Mouse (Mus musculus): ENCODE measurements around the gene Ccdc92b. TPM values are rescaled to one million over a fixed set of nuclear protein-coding genes. Genes with fewer than 3 reads are reported as not detected.

Gene Ccdc92b
- total RNA-seq, 2 experiments from 2014 or later, result 28.5 to 31.2 TPM

- no peak for DNase-seq (ENCODE audit: low spot score in 2 of 2)
- intact Hi-C loops (cut with DNase I), result no loop called here
Observed at GRCm38 (mm10) chr11:74610068-74610467, 9.3 kb upstream of the Ccdc92b start.

GRCm38 (mm10) chr11:74610545-74611176 lies 8.7 kb upstream of the Ccdc92b start, which contains the start of gene Rap1gap2:
Gene Rap1gap2, minus strand, starts transcription at chr11:74610915.
- peak; percentile 28 to 42 for DNase-seq (ENCODE audit: low spot score in 2 of 2)
- intact Hi-C loops (cut with DNase I), result no loop called here

GRCm38 (mm10) chr11:74611437-74611836 lies 8.0 kb upstream of the Ccdc92b start:
- intact Hi-C loops (cut with DNase I), result no loop called here

GRCm38 (mm10) chr11:74613428-74613827 lies 6.0 kb upstream of the Ccdc92b start:
- DNase-seq (ENCODE audit: low spot score in 2 of 2), result no peak
- intact Hi-C loops (cut with DNase I), result no loop called here

More at GRCm38 (mm10) chr11:74611437-74611836, 8.0 kb upstream of the Ccdc92b start:
- DNase-seq (ENCODE audit: low spot score in 2 of 2), result no peak

GRCm38 (mm10) chr11:74615571-74615970 lies 3.8 kb upstream of the Ccdc92b start:
- intact Hi-C loops (cut with DNase I), result loop anchor here (5.0 kb wide), 1 partner anchor 58 kb away; no protein-coding TSS in a partner anchor
- no peak for DNase-seq (ENCODE audit: low spot score in 2 of 2)

DNA sequence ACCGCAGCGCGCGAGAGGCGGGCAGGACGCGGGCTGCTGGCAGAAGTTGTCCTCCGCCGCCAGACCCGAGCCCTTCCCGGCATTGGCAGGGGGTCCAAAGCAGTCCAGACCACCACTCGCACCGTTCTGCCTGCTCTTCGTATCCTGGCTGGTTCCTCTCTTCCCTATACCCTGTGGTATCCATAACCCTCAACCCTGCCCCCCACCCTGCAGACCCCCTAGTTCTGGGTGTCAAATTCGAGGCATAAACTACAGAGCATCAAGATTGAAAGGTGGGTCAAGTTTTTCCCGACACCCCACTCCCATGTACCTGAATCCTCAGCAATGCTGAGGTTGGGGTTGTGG lies 523 bp downstream of the Ccdc92b start:
- DNase-seq (ENCODE audit: low spot score in 2 of 2), result no peak
- intact Hi-C loops (cut with DNase I), result loop anchor here (1.0 to 5.0 kb wide), 2 partner anchors 31 to 63 kb away; no protein-coding TSS in a partner anchor

DNA sequence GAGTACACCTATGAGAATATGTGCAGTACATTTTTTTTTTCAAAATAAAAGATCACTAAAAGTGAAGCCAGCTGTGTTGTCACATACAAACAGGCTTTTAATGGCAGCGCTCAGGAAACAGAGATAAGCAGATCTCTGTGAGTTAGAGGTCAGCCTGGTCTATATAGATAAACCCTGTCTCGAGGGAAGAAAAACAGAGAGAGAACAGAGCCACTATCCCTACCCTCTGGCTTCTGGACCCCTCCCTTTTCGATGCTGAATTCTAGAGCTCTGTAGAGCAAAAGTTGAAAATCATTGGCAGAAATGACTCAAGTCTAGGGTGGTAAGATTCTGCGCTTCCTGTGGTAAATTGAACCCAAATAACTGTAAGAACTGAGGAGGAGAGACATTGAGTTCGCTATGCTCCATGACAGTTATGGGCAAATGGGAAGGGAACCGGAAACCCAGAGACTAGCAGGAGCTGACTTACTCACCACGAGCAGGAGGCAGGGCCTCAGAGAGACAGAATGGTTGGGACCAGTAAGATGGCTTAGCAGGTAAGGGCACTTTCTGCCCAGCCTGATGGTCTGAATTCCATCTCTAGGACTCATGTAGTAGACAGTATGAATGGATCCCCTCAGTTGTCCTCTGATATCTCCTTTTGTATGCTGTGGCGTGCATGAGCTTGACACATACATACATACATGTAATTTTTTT lies 2.7 kb downstream of the Ccdc92b start:
- intact Hi-C loops (cut with DNase I), result no loop called here
- DNase-seq (ENCODE audit: low spot score in 2 of 2), result no peak

- intact Hi-C loops (cut with DNase I), result no loop called here
- no peak for DNase-seq (ENCODE audit: low spot score in 2 of 2)
Observed at GRCm38 (mm10) chr11:74623693-74624092, 4.3 kb downstream of the Ccdc92b start.

GRCm38 (mm10) chr11:74625333-74625732 lies 5.9 kb downstream of the Ccdc92b start:
- DNase-seq (ENCODE audit: low spot score in 2 of 2), result no peak
- intact Hi-C loops (cut with DNase I), result no loop called here

DNA sequence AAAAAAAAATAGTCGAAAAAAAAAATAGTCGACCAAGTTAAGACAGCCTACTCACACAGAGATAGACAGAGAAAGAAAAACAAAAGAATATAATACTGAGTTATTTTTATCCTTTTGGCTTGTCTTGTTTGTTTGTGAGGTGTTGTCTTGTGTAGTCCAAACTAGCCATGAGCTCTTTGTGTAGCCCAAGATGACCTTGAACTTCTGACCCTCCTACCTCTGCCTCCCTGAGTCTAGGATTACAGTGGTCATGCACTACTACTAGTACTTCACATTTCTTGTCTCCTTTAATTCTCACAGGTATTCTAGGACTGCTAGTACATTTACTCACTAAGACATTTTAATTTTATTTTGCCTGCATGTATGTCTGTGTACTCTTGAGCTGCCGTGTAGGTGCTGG lies 8.1 kb downstream of the Ccdc92b start:
- intact Hi-C loops (cut with DNase I), result no loop called here
- DNase-seq (ENCODE audit: low spot score in 2 of 2), result no peak

GRCm38 (mm10) chr11:74631880-74632789 lies 12.7 kb downstream of the Ccdc92b start:
- DNase-seq (ENCODE audit: low spot score in 2 of 2), result no peak
- intact Hi-C loops (cut with DNase I), result no loop called here

DNA sequence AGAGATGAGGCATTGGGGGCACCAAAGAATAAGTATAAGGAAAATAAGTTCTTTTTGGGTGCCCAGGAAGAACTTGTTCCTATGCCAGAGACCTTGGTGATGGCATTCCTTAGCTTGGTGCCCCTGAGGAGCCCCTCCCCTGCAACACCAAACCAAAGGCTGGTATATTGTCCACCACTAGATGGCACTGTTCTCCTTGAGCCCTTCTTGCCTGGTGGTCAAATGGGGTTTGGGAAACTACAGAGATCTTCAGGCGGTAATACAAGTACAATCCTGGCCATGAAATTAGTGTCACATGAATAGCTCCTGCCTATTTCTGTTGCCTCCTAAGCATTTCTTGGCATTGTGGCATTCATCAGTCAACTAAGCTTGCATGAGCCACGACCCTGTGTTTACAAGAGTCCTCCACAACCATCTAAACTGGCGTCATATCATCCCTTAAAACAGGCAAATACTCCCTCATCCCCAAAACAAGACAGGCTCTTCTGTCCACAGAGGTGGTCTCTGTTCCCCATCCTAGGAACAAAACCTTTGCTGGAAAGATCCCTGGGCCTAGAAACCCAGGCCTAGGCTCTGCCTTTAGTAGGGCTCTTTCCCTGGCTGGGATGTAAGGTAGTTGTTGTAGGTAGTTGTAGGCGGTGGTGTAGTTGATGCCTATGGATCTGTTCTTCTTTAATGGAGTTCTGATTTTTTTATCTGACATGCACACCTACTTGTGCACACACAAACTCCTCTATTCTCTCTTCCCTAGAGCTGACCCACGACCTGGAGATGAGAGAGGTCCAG lies 15.3 kb downstream of the Ccdc92b start:
- DNase-seq (ENCODE audit: low spot score in 2 of 2), result peak; percentile 46 to 65
- intact Hi-C loops (cut with DNase I), result loop anchor here (5.0 kb wide), 2 partner anchors 138 to 198 kb away; partner anchors contain the start of genes Mettl16 and Mnt

GRCm38 (mm10) chr11:74637486-74637885 lies 18.1 kb downstream of the Ccdc92b start:
- no peak for DNase-seq (ENCODE audit: low spot score in 2 of 2)
- intact Hi-C loops (cut with DNase I), result loop anchor here (5.0 kb wide), 2 partner anchors 135 to 195 kb away; partner anchors contain the start of genes Mettl16 and Mnt

DNA sequence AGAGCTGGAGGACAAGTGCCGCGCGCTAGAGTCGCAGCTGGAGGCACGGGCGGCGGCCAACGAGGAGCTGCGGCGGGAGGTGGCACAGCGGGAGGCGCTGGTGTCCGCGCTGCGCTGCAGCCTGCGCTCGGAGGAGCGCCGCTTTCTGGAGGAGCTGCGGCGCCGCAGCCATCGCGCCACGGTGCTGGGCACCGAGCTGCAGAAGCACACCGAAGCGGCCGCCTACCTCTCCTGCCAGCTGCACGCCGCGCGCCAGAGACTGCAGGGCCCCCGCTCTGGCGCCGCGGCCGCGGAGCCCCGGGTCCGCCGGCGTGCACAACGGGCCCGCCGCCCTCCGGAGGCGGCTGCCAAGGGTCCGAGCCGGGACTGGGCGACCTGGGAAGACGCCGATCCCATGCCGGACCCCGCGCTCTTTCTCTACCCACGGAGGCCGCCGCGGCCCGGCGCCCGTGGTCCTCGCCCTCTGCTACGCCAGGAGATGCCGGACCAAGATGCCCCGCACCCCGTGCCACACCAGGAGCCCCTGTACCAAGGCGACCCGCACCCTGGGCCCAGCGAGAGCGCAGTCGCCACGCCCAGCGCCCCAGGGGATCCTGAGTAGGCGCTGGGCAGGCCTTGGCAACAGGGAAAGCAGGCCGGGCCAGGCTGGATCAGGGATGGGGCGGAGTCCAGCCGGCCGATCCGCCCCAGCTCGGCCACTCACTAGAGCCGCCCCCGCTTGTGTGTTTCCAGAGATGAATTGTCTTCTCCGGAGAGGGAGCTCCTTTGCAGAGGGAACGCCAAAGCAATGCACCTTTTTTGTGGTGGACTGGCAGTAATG lies 18.8 kb downstream of the Ccdc92b start:
- intact Hi-C loops (cut with DNase I), result loop anchor here (5.0 kb wide), 2 partner anchors 134 to 194 kb away; partner anchors contain the start of genes Mettl16 and Mnt
- DNase-seq (ENCODE audit: low spot score in 2 of 2), result peak; percentile 74 to 82

DNA sequence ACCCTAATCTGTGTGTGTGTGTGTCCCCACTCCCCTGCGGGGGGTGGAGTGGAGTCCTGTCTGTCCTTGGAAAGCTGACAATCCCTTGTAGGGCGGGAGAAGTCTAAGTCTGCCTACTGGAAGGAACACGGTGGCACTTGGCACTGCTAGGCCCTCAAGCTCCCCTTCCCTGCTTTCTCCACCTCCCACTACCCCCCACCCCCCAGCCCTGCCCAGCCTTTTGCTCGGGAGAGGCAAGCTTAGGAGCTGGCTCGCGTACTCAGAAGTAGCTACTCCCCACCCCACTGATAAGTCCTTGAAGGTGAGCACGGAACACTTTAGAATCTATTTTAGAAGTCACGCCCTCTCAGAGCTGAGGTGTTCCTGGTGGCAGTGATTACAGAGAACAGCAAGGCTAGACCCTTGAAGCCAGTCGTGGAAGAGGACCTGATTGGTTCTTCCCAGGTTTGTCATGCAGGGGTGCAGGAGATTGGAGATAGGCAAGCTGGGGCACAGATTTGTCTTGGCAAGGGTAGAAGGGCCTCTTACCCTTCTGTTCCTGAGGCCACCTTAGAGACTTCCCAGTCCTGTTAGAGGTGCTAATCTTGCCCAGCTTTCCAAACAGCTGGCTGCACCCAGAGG lies 19.5 kb downstream of the Ccdc92b start:
- intact Hi-C loops (cut with DNase I), result loop anchor here (5.0 kb wide), 2 partner anchors 133 to 193 kb away; partner anchors contain the start of genes Mettl16 and Mnt
- DNase-seq (ENCODE audit: low spot score in 2 of 2), result no peak

DNA sequence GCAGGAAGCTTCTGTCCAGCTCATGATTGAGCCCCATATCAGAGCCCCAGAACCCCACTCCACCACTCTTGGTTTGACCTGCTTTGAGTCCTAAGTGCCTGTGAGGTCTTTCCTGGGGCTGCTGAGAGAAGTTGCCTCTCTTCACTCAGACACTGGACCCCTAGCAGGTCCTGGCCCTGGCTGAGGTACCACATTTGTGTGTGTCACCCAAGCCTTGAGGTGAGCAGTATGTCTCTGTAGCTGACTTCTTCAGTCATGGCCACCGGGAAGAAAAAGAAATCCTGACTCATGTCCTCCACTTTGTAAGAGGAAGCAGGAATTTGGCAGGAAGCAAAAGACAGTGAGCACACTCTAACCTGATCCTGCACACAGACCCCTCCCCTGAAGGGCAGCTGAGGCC lies 20.2 kb downstream of the Ccdc92b start:
- intact Hi-C loops (cut with DNase I), result loop anchor here (5.0 kb wide), 2 partner anchors 133 to 193 kb away; partner anchors contain the start of genes Mettl16 and Mnt
- DNase-seq (ENCODE audit: low spot score in 2 of 2), result no peak

GRCm38 (mm10) chr11:74647966-74648365 lies 28.6 kb downstream of the Ccdc92b start:
- no peak for DNase-seq (ENCODE audit: low spot score in 2 of 2)
- intact Hi-C loops (cut with DNase I), result no loop called here

GRCm38 (mm10) chr11:74648676-74649075 lies 29.3 kb downstream of the Ccdc92b start:
- intact Hi-C loops (cut with DNase I), result no loop called here
- no peak for DNase-seq (ENCODE audit: low spot score in 2 of 2)
